Mouse (Mus musculus) adrenal gland, postnatal 4 days (tissue): ENCODE results near the gene Cyp8b1. TPM values are rescaled to one million over a fixed set of nuclear protein-coding genes. Genes with fewer than 3 reads are reported as not detected.

Experiments used
- DNase-seq, 2 experiments: peaks; one replicate each; pipeline ENCODE4 v3.0.0; 2021 to 2022; ENCODE audit warnings: low spot score in 2 of 2, mixed read lengths in 2 of 2
- long read RNA-seq, 2 experiments: library from polyadenylated mRNA; stranded (forward); transcript quantifications; one replicate each; pipeline ENCODE4 v2.0.0; 2021
- total RNA-seq, 2 experiments: library from RNA; stranded (reverse); gene quantifications; 2 replicates each; pipeline ENCODE4 v1.2.3; 2021

Gene Cyp8b1
- total RNA-seq: 10 to 100 TPM in 1 of 2 experiments, under 1 TPM in 1; 0.92 to 12.2 TPM
- long read RNA-seq, experiment 1, transcript Cyp8b1-201 (1 exons, 1,950 nt): major isoform, 14 of 14 reads
- long read RNA-seq, experiment 1, partial matches to known transcripts: 0 of 14 reads
- long read RNA-seq, experiment 1, other reads (novel, unspliced or antisense): 0 of 14 reads
- long read RNA-seq, experiment 2, partial matches to known transcripts: 0 of 3 reads
- long read RNA-seq, experiment 2, other reads (novel, unspliced or antisense): 0 of 3 reads

- DNase-seq: no peak
Observed at GRCm38 (mm10) chr9:121916102-121916501, at the start of gene Cyp8b1. TSS of gene Cyp8b1 (minus strand) at chr9:121916305.

- no peak for DNase-seq
Observed at GRCm38 (mm10) chr9:121964941-121965340, 48.8 kb upstream of the Cyp8b1 start.

GRCm38 (mm10) chr9:121959966-121960635 is 44.0 kb upstream of the Cyp8b1 start:
- DNase-seq: no peak

DNA sequence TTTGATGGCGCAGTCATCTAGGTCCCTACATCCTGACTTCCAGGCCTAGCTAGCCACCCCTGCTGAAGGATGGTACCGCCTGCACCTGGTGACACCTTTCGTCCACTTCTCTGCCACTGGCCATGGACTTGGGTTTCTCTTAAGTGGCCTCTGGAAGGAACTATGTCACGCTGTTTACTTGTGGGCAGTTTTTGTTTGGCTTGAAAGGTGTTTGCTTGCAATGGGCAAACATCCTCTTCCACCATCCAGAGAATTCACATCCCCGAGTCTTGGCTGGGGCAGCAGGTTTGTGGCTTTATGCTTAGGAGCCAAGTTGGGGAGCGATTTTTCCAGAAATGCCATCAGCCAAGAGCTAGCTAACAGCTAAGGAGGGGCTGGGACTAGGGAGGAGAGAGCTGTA is 36.5 kb upstream of the Cyp8b1 start:
- DNase-seq: no peak

- no peak for DNase-seq
Observed at GRCm38 (mm10) chr9:121951114-121951423, 35.0 kb upstream of the Cyp8b1 start.

DNA sequence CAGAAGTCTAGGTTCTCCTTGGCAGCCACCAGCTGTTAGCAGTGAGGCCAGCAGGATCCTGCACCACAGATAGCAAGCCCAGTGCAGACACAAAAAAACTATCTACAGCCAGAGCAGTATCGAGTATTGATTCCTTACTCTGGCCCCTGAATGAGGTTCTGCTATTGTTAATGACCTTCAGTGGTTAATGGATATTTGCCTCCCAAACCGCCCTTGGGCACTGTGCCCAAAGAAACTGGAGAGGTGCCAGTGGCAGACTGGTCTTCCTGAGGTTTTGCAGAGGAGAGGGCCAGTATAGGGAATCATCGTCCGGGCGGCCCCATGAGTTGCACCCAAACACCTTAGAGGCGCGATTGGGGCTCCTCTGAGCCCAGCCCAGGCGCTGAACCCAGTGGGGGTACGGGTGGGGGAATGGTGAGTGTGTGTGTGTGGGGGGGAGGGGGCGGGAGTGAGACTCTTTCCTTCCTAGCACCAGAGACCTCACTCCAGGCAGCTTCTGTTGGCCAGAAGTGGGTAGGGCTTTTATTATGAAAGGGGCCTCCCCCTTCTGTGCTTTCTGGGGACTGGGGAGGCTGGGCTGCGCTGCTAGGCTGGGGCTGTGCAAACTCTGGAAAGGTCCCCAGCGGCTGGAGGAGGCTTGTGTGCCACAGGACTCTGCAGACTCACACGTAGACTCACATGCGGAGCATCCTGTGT is 34.5 kb upstream of the Cyp8b1 start, which contains the start of gene Fam198a:
Gene Fam198a, plus strand, starts transcription at position 571 of the 696 bp plus-strand sequence.
- peak; percentile 71 to 86 for DNase-seq

DNA sequence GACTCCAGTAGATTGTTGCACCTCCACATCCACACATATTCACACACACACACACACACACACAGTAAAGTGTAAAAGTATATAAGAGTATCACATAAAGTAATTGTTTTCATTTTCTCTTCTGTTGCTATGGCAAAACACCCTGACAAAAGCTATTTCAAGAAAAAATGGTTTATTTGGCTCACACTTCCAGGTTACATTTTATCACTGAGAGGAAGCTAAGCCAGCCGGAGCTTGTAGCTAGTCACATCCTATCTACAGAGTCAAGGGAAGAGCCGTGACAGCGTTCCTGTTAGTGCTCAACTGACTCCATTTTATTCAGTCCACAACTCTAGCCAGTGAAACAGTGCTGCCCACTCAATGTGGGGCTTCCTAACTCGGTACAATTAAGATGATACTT is 32.3 kb upstream of the Cyp8b1 start:
- DNase-seq: no peak

DNA sequence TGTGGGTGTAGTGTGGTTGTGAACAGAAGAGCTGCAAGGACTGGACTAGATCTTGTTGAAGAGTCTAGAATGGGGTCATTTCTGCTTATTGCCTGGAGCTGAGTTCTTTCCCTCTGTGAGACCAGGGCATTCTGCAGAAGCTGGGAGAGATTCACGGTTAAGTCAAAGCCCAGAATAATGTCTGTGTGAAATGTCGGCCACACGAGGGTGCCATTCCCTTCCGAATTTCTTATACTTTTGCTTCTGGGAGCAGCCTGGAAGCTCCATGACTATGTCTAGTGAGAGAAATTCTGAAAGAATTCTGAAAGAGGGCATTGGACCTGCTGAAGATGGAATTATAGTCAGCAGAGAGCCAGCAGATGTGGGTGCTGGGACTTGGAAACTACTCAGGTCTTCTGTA is 31.7 kb upstream of the Cyp8b1 start:
- peak in 1 of 2 experiments; percentile 38 for DNase-seq

- DNase-seq: no peak
Observed at GRCm38 (mm10) chr9:121943628-121944027, 27.5 kb upstream of the Cyp8b1 start.

- no peak for DNase-seq
Observed at GRCm38 (mm10) chr9:121943005-121943404, 26.9 kb upstream of the Cyp8b1 start.

- no peak for DNase-seq
Observed at GRCm38 (mm10) chr9:121937944-121938355, 21.8 kb upstream of the Cyp8b1 start.

DNA sequence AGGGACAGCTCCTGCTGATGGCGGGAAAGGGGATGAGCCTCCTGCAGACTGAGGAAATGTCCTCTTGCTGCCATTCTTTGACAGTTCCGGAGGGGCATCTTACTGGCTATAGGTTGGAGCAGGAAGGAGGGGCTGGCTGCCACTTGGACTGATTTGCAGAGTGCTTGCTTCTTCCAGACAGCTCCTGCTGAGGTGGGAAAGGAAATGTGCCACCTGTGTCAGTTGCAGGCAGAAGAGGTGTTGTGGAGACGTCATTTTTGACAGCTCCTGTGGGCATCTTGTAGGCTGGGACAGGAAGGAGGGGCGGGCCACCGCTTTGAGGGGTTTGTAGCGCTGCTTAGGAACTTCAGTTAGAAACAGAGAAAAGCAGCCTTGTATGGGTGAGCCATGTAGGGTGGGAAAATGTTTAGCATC is 21.4 kb upstream of the Cyp8b1 start:
- no peak for DNase-seq

DNA sequence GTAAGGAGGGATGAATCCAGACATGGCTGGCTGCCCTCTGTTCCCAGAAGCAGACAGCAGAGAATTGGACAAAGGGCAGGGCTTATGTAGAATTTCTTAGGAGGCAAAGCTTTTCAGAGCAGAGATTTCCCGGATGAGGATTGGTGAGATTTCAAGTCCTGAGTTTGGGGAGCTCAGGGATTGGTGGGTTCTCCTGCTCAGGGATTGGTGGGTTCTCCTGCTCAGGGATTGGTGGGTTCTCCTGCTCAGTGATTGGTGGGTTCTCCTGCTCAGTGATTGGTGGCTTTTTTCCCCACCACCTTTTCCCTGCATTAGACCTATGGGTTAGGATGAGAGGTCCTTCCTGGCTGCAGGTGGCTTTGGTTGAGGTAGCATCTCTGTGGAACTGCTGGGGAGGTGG is 20.8 kb upstream of the Cyp8b1 start:
- no peak for DNase-seq

DNA sequence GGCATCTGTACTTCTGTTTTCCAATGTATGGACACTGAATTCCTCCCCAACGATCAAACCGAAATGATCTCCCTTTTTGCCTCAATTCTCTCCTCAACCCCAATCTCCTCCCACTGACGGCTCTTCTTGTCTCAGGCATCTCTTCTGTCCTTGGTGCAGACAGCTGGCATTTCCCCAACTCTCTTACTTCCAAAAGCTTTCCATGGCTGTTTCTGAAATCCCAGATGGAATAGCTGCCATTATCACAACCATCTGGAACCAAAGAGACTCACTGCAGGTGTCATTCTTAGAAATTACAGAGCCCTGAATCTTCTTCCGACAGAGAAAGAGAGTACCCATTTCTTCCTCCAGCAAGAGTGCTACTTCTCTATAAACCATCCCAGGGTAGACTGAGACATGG is 18.8 kb upstream of the Cyp8b1 start:
- DNase-seq: no peak

DNA sequence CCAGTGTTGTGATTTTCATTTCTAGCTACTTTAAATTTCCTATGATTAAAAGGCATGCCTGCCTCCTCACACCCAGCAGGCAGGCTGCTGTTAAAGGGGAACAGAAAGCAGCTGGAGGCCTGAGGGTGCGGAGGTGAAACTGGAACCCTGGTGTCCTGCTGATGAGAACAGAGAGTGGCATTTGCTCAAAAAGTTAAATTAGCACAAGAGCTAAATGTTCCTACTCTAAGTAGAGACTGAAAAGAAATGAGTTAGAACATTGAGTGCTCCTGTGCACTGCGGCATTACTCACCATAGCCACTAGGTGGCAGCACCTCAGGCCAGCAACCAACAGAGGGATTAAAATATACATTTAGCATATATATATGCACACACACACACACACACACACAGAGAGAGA is 12.4 kb upstream of the Cyp8b1 start:
- DNase-seq: no peak

DNA sequence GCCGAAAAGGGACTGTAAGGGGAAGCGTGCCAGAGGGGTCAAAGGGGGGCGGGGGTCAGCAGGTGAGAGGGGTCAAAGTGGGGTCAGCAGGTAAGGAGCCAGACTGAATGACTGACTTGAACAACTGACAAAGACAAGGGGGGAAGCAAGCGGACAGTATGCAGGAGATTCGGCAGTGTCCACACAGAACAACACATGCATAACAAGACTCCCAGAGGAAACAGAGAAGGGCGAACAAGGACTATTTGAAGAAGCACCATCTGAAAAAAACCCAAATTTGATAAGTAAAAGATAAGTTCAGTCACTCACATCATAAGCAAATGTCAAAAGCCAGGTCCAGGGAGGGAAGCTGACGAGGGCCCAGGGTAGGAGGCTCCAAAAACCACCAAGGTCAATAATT is 11.6 kb upstream of the Cyp8b1 start:
- DNase-seq: no peak

DNA sequence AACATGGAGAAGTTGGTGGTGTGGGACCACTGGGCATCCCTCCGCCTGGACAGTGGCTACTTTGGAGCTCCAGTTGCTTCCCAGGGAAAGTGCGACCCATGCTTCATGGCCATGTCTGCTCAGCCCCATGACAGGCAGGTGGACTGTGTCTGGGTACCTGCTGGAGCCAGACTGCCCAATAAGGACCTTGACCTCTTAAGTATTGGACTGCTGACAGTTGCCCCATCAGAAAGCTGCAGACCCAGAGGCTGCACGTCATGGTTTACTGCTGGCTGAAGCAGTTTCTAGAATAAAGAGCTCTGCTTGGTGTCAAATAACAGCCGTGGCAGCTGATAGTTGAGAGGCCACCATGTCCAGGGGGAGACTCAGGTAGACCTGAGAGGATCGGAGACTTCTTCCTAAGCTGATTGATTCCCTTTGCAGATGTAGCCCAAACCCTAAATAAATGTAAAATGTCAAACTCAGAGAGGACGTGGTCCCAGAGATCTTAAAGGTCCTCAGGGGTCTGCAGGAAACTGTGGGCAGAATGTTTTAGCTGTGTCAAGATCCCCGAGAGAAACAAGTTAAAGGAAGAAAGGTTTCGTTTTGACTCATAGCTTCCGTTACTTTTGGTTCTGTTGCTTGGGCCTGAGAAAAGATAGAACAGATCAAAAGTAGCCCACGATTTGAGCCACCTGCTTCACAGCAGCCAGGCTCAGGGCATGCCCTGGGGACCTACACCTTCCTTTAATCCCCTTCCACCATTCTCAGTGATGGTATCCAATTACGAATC is 10.7 kb upstream of the Cyp8b1 start:
- no peak for DNase-seq

DNA sequence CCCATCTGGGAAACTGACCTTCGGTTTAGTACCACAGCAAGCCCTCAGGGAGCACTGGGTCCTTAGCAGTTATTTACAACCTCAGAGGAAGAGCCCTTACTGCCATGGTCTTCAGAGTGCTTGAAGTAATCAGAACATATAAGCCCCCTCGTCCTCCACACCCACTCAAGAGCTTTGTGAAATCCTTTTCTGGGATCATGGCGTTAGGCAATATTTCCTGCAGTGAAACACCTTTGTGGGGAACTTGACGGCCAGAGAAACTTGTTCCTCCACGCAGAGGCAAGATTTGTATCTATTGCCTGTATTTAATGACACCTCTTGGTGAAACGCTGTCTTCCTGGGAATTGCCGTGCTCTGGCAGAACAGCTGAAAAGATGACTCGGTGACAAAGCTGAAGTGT is 9.9 kb upstream of the Cyp8b1 start:
- DNase-seq: no peak

- no peak for DNase-seq
Observed at GRCm38 (mm10) chr9:121924901-121925560, 8.9 kb upstream of the Cyp8b1 start.

- no peak for DNase-seq
Observed at GRCm38 (mm10) chr9:121923906-121924305, 7.8 kb upstream of the Cyp8b1 start.

- DNase-seq: no peak
Observed at GRCm38 (mm10) chr9:121923443-121923842, 7.3 kb upstream of the Cyp8b1 start.
